Mouse (Mus musculus): ENCODE data around the gene Iqcn. TPM values are rescaled to one million over a fixed set of nuclear protein-coding genes. Genes with fewer than 3 reads are reported as not detected.
A peak's percentile ranks its signal among the peaks of the same experiment; 100 is the strongest.

Gene Iqcn
- polyA plus RNA-seq, 1 experiment from 2014 or later = not detected

DNA sequence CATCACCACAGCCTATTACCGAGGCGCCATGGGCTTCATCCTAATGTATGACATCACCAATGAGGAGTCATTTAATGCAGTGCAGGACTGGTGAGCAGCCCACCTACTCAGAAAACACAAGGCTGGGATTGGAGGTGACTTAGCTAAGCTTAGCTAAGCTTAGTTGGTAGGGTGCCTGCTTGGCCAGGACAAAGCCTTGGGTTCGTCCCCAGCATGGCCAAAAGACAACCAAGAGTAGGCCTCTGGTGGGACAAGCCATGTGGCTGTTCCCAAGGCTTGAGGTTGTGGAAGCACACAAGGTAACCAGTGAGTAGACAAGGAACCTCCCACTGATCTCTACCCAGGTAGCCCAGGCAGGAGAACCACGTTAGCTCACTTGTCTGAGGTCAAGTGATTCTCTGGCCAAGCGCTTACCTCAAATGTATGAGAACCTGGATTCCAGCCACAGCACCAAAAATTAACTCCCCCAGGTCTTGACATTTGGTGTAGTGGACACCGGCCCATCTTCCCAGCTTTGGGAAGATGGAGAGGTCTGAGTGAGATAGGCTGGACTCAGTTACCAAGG, 53.3 kb downstream of the Iqcn start:
- no peak overlapping the region for H3K4me2 ChIP-seq
- 95% methylated on average over 6 of the region's 6 CpGs for WGBS
- no peaks in the 10 kb centered on the region for H3K9me3 ChIP-seq (ENCODE audit: control insufficient read depth, low read length)
- H3K27ac ChIP-seq (ENCODE audit: low read depth, low read length) = no peak overlapping the region
- H3K27me3 ChIP-seq (replicated peaks; ENCODE audit: control insufficient read depth, insufficient read depth, low read length) = no peaks in the 10 kb centered on the region
- DNase-seq (ENCODE audit: low spot score) (no peak), ATAC-seq (replicated peaks; ENCODE audit: low FRiP score) (no peak)
- no peak overlapping the region for H3K4me3 ChIP-seq (ENCODE audit: low read depth, low read length)
- H3K9ac ChIP-seq (ENCODE audit: low read depth, low read length) = no peak overlapping the region
- peaks cover 42% of the 10 kb centered on the region for H3K4me1 ChIP-seq (replicated peaks; ENCODE audit: control insufficient read depth, insufficient read depth, low read length)
- no peaks in the 10 kb centered on the region; the same call in 1 of the 2 replicates for H3K36me3 ChIP-seq (ENCODE audit: control insufficient read depth, insufficient read depth, low read length)

DNA sequence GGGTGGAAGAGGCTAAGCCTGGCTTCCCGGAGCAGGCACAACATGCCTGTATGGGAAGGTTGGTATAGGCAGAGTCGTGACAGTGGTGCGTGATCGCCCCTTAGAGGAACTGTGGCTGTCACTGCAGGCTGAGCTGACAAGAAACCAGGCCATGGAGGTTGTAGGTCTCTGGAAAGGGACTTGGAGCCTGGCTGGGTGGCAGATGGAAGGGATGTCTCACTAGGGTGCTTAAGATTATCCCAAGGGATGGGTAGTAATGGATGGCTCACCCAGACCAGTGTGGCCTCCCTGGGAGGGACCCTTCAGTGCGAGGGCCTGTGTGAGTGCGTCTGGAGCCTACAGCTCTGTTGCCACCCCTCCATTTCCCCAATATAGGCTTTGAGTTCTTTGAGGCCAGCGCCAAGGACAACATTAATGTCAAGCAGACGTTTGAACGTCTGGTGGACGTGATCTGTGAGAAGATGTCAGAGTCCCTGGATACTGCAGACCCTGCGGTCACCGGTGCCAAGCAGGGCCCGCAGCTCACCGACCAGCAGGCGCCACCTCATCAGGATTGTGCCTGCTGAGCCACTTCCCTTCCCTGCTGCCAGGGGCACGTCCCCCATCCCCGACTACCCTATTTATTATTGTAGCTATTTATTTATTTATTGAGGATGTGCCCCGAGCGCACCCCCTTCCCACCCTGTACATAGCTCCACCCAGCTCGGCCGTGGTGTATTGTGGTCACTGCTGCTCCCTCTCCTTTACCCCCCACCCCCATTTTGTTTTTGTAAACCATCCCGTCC, 54.5 kb downstream of the Iqcn start:
- WGBS = 75% methylated on average over 22 of the region's 22 CpGs
- Histone ChIP-seq H3K9ac (ENCODE audit: low read depth, low read length) (no peak overlapping the region), H3K27me3 (replicated peaks; ENCODE audit: control insufficient read depth, insufficient read depth, low read length) (no peaks in the 10 kb centered on the region), H3K27ac (ENCODE audit: low read depth, low read length) (no peak overlapping the region), H3K4me2 (no peak overlapping the region), H3K36me3 (ENCODE audit: control insufficient read depth, insufficient read depth, low read length) (no peaks in the 10 kb centered on the region; the same call in 1 of the 2 replicates), H3K4me3 (ENCODE audit: low read depth, low read length) (no peak overlapping the region), H3K9me3 (ENCODE audit: control insufficient read depth, low read length) (no peaks in the 10 kb centered on the region), H3K4me1 (replicated peaks; ENCODE audit: control insufficient read depth, insufficient read depth, low read length) (peaks cover 50% of the 10 kb centered on the region)
- DNase-seq (ENCODE audit: low spot score) (no peak), ATAC-seq (replicated peaks; ENCODE audit: low FRiP score) (no peak)

DNA sequence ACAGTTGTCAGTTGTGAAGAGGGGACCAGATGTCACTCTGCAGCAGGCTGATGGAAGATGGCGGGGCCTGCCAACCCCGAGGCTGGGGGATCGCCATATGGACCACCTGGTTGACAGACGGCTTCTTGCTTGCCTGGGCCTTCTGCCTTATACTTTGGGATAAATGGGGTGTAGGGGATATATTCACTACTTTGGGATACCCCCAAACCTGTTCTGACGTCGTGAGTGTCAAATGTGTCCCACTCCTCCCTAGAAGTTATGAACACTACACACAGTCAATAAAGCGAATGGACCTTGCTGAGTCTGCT, 55.0 kb downstream of the Iqcn start:
- Histone ChIP-seq H3K4me1 (replicated peaks; ENCODE audit: control insufficient read depth, insufficient read depth, low read length) (peaks cover 46% of the 10 kb centered on the region), H3K4me2 (no peak overlapping the region), H3K4me3 (ENCODE audit: low read depth, low read length) (no peak overlapping the region), H3K9me3 (ENCODE audit: control insufficient read depth, low read length) (no peaks in the 10 kb centered on the region), H3K27me3 (replicated peaks; ENCODE audit: control insufficient read depth, insufficient read depth, low read length) (no peaks in the 10 kb centered on the region), H3K9ac (ENCODE audit: low read depth, low read length) (no peak overlapping the region), H3K36me3 (ENCODE audit: control insufficient read depth, insufficient read depth, low read length) (no peaks in the 10 kb centered on the region; the same call in 1 of the 2 replicates), H3K27ac (ENCODE audit: low read depth, low read length) (no peak overlapping the region)
- DNase-seq (ENCODE audit: low spot score) (no peak), ATAC-seq (replicated peaks; ENCODE audit: low FRiP score) (no peak)
- 88% methylated on average over 7 of the region's 7 CpGs for WGBS

DNA sequence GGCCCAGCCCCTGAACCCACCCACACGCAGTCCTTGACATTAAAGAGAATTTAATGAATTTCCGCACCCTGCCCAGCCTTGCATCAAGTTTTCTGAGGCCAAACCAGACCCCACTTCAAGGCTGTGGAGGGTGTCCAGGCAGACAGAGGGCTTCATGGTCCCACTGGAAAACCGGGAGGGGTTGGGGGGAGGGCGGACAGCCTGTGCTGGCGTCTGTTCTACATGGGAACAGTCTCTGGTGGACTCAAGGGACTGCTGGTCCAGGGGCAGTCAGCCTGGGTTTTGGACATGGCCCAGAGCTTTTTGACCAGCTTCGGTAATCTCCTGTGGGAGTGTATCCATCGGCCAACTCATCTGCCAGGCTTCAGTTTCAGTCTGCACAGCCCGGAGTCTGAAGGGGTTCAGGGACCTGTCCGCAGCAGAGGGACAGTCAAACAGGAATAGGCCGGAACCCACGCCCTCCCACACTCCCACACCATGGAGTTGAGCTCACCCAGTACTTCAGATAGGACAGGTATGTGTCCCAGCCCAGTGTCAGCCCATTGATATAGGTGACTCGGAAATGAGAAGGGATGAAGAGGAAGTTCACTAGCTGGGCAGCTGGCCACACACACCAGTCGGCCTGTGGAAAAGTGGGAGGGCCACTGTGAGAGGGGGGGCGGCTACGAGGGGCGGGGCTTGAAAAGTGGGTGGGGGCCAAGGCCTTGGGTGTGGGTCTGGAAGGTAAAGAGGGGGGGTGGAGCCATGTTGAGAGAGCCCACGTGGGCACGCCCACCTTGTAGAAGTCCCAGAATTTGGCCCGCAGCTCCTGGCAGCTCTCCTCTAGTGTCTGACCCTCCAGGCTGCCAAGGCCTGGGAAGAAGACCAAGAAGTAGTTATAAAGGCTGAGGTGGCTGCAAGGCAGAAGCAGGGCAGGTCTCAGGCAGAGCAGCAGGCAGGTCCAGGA, 55.6 kb downstream of the Iqcn start:
- Histone ChIP-seq H3K27ac (ENCODE audit: low read depth, low read length) (no peak overlapping the region), H3K27me3 (replicated peaks; ENCODE audit: control insufficient read depth, insufficient read depth, low read length) (no peaks in the 10 kb centered on the region), H3K9ac (ENCODE audit: low read depth, low read length) (peak overlapping the region; percentile 90; the same call in 1 of the 2 replicates), H3K9me3 (ENCODE audit: control insufficient read depth, low read length) (no peaks in the 10 kb centered on the region), H3K36me3 (ENCODE audit: control insufficient read depth, insufficient read depth, low read length) (no peaks in the 10 kb centered on the region; the same call in 1 of the 2 replicates), H3K4me1 (replicated peaks; ENCODE audit: control insufficient read depth, insufficient read depth, low read length) (peaks cover 46% of the 10 kb centered on the region), H3K4me3 (ENCODE audit: low read depth, low read length) (peak overlapping the region; percentile 3), H3K4me2 (peak overlapping the region; percentile 99)
- DNase-seq (ENCODE audit: low spot score) (no peak), ATAC-seq (replicated peaks; ENCODE audit: low FRiP score) (no peak)
- WGBS = 69% methylated on average over 19 of the region's 19 CpGs

DNA sequence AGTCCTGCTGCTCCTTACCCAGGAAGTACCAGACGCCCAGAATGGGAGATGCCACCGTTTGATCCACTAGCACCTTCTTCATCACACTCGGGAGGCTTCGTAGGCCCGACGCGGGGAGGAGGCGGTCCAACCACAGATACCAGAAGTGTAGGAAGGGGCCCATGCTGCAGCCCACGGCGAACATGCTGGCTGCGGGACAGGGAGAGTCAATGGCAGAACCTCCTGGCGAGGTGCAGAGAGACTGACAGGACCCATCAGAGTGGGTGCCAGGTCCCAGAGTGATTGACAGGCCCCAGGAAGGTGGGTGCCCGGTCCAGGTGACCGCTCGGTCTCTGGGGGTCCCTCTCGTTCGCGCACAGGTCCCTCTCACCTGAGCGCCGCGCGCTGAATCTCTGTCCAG, 57.1 kb downstream of the Iqcn start:
- peak overlapping the region; percentile 90 for H3K9ac ChIP-seq (ENCODE audit: low read depth, low read length)
- WGBS = 1% methylated on average over 22 of the region's 22 CpGs
- H3K4me1 ChIP-seq (replicated peaks; ENCODE audit: control insufficient read depth, insufficient read depth, low read length) = peaks cover 55% of the 10 kb centered on the region
- H3K36me3 ChIP-seq (ENCODE audit: control insufficient read depth, insufficient read depth, low read length) = no peaks in the 10 kb centered on the region; the same call in 1 of the 2 replicates
- DNase-seq (ENCODE audit: low spot score) (no peak), ATAC-seq (replicated peaks; ENCODE audit: low FRiP score) (peak; percentile 3)
- peak overlapping the region; percentile 82 for H3K27ac ChIP-seq (ENCODE audit: low read depth, low read length)
- H3K4me2 ChIP-seq = peak overlapping the region; percentile 99
- H3K4me3 ChIP-seq (ENCODE audit: low read depth, low read length) = peak overlapping the region; percentile 86
- no peaks in the 10 kb centered on the region for H3K27me3 ChIP-seq (replicated peaks; ENCODE audit: control insufficient read depth, insufficient read depth, low read length)
- H3K9me3 ChIP-seq (ENCODE audit: control insufficient read depth, low read length) = no peaks in the 10 kb centered on the region

DNA sequence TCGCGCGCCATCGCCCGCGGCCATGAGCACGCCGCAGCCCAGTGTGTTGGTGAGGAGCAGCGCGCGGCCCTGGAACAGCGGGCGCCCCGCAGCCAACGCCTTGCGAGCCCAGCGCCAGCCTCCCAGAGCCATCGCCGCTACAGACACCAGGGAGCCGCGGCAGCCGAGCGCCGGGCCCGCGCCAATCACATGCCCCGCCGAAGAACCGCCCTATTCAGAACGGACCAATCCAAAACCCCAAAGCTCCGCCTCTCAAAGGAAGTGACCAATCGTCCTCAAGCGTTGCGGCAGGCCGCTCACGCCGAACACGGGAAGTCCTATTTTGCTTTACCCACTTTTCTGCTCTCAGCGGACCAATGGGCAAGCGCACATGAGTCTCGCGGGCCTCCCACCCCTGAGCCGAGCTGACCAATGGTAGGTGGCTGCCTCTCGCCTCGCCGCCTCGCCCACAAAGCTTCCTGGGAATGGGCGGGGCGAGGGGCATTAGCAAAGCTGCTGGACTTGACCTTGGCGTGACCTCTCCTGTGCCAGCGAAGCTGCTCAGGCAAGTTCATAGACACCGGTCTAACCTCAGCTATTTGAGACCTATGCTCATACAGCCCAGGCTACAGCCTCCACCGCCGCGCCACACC, 57.6 kb downstream of the Iqcn start, which contains the start of gene Mpv17l2:
Gene Mpv17l2 (minus strand): TSS at position 172 of the 632 bp plus-strand sequence.
- H3K4me1 ChIP-seq (replicated peaks; ENCODE audit: control insufficient read depth, insufficient read depth, low read length) = peaks cover 56% of the 10 kb centered on the region

DNA sequence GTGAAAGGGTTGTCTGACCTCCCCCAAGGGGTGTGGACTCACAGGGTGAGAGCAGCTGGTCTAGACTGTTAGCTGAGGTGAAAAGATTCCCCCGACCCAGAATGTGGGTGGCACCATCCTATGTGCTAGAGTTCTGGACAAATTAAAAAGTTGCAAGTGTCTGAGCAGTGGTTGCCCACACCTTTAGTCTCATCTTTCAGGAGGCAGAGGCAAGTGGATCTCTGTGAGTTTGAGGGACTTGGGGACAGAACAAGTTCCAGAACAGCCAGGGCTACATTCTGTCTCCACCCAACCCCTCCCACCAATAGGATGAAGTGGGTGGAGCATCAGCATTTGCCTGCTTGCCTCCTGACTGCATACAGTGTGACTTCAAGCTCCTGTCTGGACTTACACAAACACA, 58.9 kb downstream of the Iqcn start:
- Histone ChIP-seq H3K9me3 (ENCODE audit: control insufficient read depth, low read length) (no peaks in the 10 kb centered on the region), H3K4me2 (0 out of 2 replicates have a peak overlapping the region, but pooled peaks have one; percentile 24), H3K9ac (ENCODE audit: low read depth, low read length) (peak overlapping the region; percentile 32; the same call in 1 of the 2 replicates)

More for the DNA sequence above, 57.6 kb downstream of the Iqcn start, which contains the start of gene Mpv17l2:
- Histone ChIP-seq H3K4me2 (peak within 1 kb of the TSS; percentile 99), H3K27ac (ENCODE audit: low read depth, low read length) (peak within 1 kb of the TSS; percentile 82), H3K4me3 (ENCODE audit: low read depth, low read length) (peak within 1 kb of the TSS; percentile 86), H3K36me3 (ENCODE audit: control insufficient read depth, insufficient read depth, low read length) (no peaks in the 10 kb centered on the region; the same call in 1 of the 2 replicates), H3K9me3 (ENCODE audit: control insufficient read depth, low read length) (no peaks in the 10 kb centered on the region), H3K27me3 (replicated peaks; ENCODE audit: control insufficient read depth, insufficient read depth, low read length) (no peaks in the 10 kb centered on the region), H3K9ac (ENCODE audit: low read depth, low read length) (peak within 1 kb of the TSS; percentile 90)
- DNase-seq (ENCODE audit: low spot score) (peak; percentile 91), ATAC-seq (replicated peaks; ENCODE audit: low FRiP score) (peak; percentile 89)
- under 1% methylated on average over 55 of the region's 55 CpGs for WGBS

DNA sequence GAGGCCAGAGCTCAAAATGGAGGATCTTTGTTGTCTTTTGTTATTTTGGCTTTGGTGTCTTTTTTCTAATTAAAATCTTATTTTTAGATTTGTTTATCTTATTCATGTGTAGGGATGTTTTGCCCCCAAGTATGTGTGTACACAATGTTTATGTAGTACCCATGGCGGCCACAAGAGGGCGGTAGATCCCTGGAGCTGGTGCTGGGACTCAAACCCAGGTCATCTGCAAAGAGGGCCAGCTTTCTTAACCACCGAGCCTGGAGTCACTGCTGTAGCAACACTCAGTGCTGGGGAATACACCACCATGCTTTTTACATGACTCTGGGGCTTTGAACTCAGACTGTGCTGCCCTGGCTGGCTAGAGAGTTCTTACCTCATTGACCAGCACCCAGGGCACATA, 60.1 kb downstream of the Iqcn start:
- DNase-seq (ENCODE audit: low spot score) = no peak

More for the DNA sequence above, 58.9 kb downstream of the Iqcn start:
- Histone ChIP-seq H3K4me1 (replicated peaks; ENCODE audit: control insufficient read depth, insufficient read depth, low read length) (peaks cover 68% of the 10 kb centered on the region), H3K27ac (ENCODE audit: low read depth, low read length) (peak overlapping the region; percentile 53; the same call in 1 of the 2 replicates), H3K27me3 (replicated peaks; ENCODE audit: control insufficient read depth, insufficient read depth, low read length) (no peaks in the 10 kb centered on the region), H3K36me3 (ENCODE audit: control insufficient read depth, insufficient read depth, low read length) (no peaks in the 10 kb centered on the region), H3K4me3 (ENCODE audit: low read depth, low read length) (no peak overlapping the region)
- no peak for ATAC-seq (replicated peaks; ENCODE audit: low FRiP score)
- WGBS = 59% methylated on average over 1 of the region's 1 CpGs
- no peak for DNase-seq (ENCODE audit: low spot score)

More for the DNA sequence above, 60.1 kb downstream of the Iqcn start:
- H3K36me3 ChIP-seq (ENCODE audit: control insufficient read depth, insufficient read depth, low read length) = peaks cover 1% of the 10 kb centered on the region
- H3K9ac ChIP-seq (ENCODE audit: low read depth, low read length) = no peak overlapping the region
- H3K27me3 ChIP-seq (replicated peaks; ENCODE audit: control insufficient read depth, insufficient read depth, low read length) = no peaks in the 10 kb centered on the region
- WGBS = 3% methylated on average over 3 of the region's 3 CpGs
- H3K4me1 ChIP-seq (replicated peaks; ENCODE audit: control insufficient read depth, insufficient read depth, low read length) = peaks cover 74% of the 10 kb centered on the region
- no peak for ATAC-seq (replicated peaks; ENCODE audit: low FRiP score)
- H3K4me3 ChIP-seq (ENCODE audit: low read depth, low read length) = no peak overlapping the region
- H3K4me2 ChIP-seq = peak overlapping the region; percentile 99
- H3K9me3 ChIP-seq (ENCODE audit: control insufficient read depth, low read length) = no peaks in the 10 kb centered on the region
- peak overlapping the region; percentile 63 for H3K27ac ChIP-seq (ENCODE audit: low read depth, low read length)

Measured in liver, embryonic 11.5 days (tissue).